Mouse (Mus musculus) heart, embryonic 14.5 days (tissue): ENCODE data around the gene Micall1. TPM values are rescaled to one million over a fixed set of nuclear protein-coding genes. Genes with fewer than 3 reads are reported as not detected.

ENCODE experiments used
- ATAC-seq: fragments of 200-750 bp; cut with Nextera tagmentation; 2 replicates; pipeline ENCODE4 v1.8.0; 2017; ENCODE audit warnings: low read depth, moderate TSS enrichment; ENCODE audit not compliant: insufficient number of reproducible peaks, insufficient read depth, low FRiP score
- H3K27ac ChIP-seq, 2 experiments: fragments of 200-500 bp in 1 of 2; fragments of 300-500 bp in 1 of 2; sonication (generic) in 1 of 2; replicated peaks in 1 of 2; 2 replicates each; pipeline ENCODE4 v1.5.1; 2012 to 2014; ENCODE audit warnings: low read depth in 2 of 2, low read length in 2 of 2, control low read depth in 1 of 2, mild to moderate bottlenecking in 1 of 2, mixed read lengths in 1 of 2; ENCODE audit not compliant: control insufficient read depth in 1 of 2, insufficient read depth in 1 of 2
- H3K27me3 ChIP-seq: fragments of 300-500 bp; sonication (generic); 2 replicates; pipeline ENCODE4 v1.6.1; 2014; ENCODE audit warnings: mild to moderate bottlenecking, low read length, control low read depth; ENCODE audit not compliant: control insufficient read depth, insufficient read depth
- H3K36me3 ChIP-seq: fragments of 300-500 bp; sonication (generic); 2 replicates; pipeline ENCODE4 v1.6.1; 2014; ENCODE audit warnings: mild to moderate bottlenecking, control low read depth, low read length, mixed read lengths; ENCODE audit not compliant: control insufficient read depth, insufficient read depth
- H3K4me1 ChIP-seq, 2 experiments: fragments of 200-500 bp in 1 of 2; fragments of 300-500 bp in 1 of 2; sonication (generic) in 1 of 2; 2 replicates each; pipeline ENCODE4 v1.6.1; 2012 to 2014; ENCODE audit warnings: low read length in 2 of 2, control low read depth in 1 of 2, mixed read lengths in 1 of 2; ENCODE audit not compliant: control insufficient read depth in 2 of 2, insufficient read depth in 2 of 2
- H3K4me2 ChIP-seq: fragments of 300-500 bp; sonication (generic); 2 replicates; pipeline ENCODE4 v1.6.1; 2014; ENCODE audit warnings: mild to moderate bottlenecking, low read length
- H3K4me3 ChIP-seq, 2 experiments: fragments of 200-500 bp in 1 of 2; fragments of 300-500 bp in 1 of 2; sonication (generic) in 1 of 2; 2 replicates each; pipeline ENCODE4 v1.5.1; 2012 to 2014; ENCODE audit warnings: low read length in 2 of 2, mild to moderate bottlenecking in 2 of 2, control low read depth in 1 of 2, low read depth in 1 of 2, moderate library complexity in 1 of 2; ENCODE audit not compliant: control insufficient read depth in 1 of 2, insufficient read depth in 1 of 2
- H3K9ac ChIP-seq: fragments of 300-500 bp; sonication (generic); 2 replicates; pipeline ENCODE4 v1.6.1; 2014; ENCODE audit warnings: mild to moderate bottlenecking, low read length
- H3K9me3 ChIP-seq: fragments of 300-500 bp; sonication (generic); 2 replicates; pipeline ENCODE4 v1.6.1; 2016; ENCODE audit warnings: low read length, control low read depth; ENCODE audit not compliant: control insufficient read depth
- WGBS: fragments of 180-500 bp; shearing (Covaris S2); extraction: QIAGEN DNeasy Blood & Tissue Kit; methylation state at CpG from one replicate; pipeline ENCODE4 v1.1.7; 2014; 5-methylcytosine and 5-hydroxymethylcytosine counted together
- polyA plus RNA-seq: library from polyadenylated mRNA; unstranded; fragments of >200 nt; fragmentation: Nextera tagmentation; extraction: Ambion mirVana; gene quantifications from 2 replicates; pipeline ENCODE4 v1.2.1, GENCODE M21; 2014

The Micall1 gene
- polyA plus RNA-seq, 1 experiment from 2014 or later, result 20.2 TPM

- Histone ChIP-seq H3K36me3 (peaks cover 19% of the 10 kb centered on the region), H3K4me2 (peak within 1 kb of the TSS; percentile 97), H3K9me3 (no peaks in the 10 kb centered on the region), H3K4me1 (peaks cover 2 to 21% of the 10 kb centered on the region in 2 experiments; a peak in 3 of 4 replicates), H3K27ac (peak within 1 kb of the TSS; percentile 6 to 44; a peak in 2 of 4 replicates), H3K4me3 (peak within 1 kb of the TSS; percentile 82 to 96), H3K27me3 (no peaks in the 10 kb centered on the region), H3K9ac (peak within 1 kb of the TSS; percentile 88)
- peak; percentile 57 for ATAC-seq
- under 1% methylated on average over 57 of the region's 57 CpGs for WGBS
Measured at GRCm38 (mm10) chr15:79140866-79141565, 32.3 kb downstream of the Micall1 start, which contains the start of the genes Polr2f and 1700088E04Rik. Polr2f (plus strand) TSS chr15:79141009. 1700088E04Rik (minus strand) TSS chr15:79141253.

GRCm38 (mm10) chr15:79141566-79141917 is 32.8 kb downstream of the Micall1 start:
- Histone ChIP-seq H3K27me3 (no peaks in the 10 kb centered on the region), H3K4me1 (peaks cover 2 to 21% of the 10 kb centered on the region in 2 experiments; a peak in 3 of 4 replicates), H3K4me2 (peak overlapping the region; percentile 97), H3K9ac (peak overlapping the region; percentile 88), H3K4me3 (peak overlapping the region; percentile 82 to 96), H3K27ac (peak overlapping the region; percentile 6 to 44; a peak in 2 of 4 replicates), H3K36me3 (peaks cover 24% of the 10 kb centered on the region), H3K9me3 (no peaks in the 10 kb centered on the region)
- ATAC-seq, result no peak
- whole genome bisulfite sequencing, result 2% methylated on average over 7 of the region's 7 CpGs

GRCm38 (mm10) chr15:79143316-79143715 is 34.6 kb downstream of the Micall1 start:
- Histone ChIP-seq H3K36me3 (peaks cover 42% of the 10 kb centered on the region), H3K9me3 (no peaks in the 10 kb centered on the region), H3K9ac (no peak overlapping the region), H3K4me1 (peaks cover 0 to 16% of the 10 kb centered on the region in 2 experiments; a peak in 2 of 4 replicates), H3K4me2 (no peak overlapping the region), H3K27me3 (no peaks in the 10 kb centered on the region), H3K27ac (no peak overlapping the region), H3K4me3 (no peak overlapping the region)
- 85% methylated on average over 12 of the region's 12 CpGs for WGBS
- no peak for ATAC-seq

- peaks cover 0 to 16% of the 10 kb centered on the region in 2 experiments; a peak in 2 of 4 replicates for H3K4me1 ChIP-seq
- no peaks in the 10 kb centered on the region for H3K9me3 ChIP-seq
- no peak overlapping the region for H3K9ac ChIP-seq
- peaks cover 48% of the 10 kb centered on the region for H3K36me3 ChIP-seq
- 70% methylated on average over 8 of the region's 8 CpGs for WGBS
- ATAC-seq, result no peak
- no peak overlapping the region for H3K4me3 ChIP-seq
- H3K27me3 ChIP-seq, result no peaks in the 10 kb centered on the region
- H3K27ac ChIP-seq, result no peak overlapping the region
- H3K4me2 ChIP-seq, result no peak overlapping the region
Measured at GRCm38 (mm10) chr15:79144021-79144420, 35.3 kb downstream of the Micall1 start.

GRCm38 (mm10) chr15:79145522-79145921 is 36.8 kb downstream of the Micall1 start:
- no peaks in the 10 kb centered on the region for H3K9me3 ChIP-seq
- H3K4me3 ChIP-seq, result no peak overlapping the region
- H3K9ac ChIP-seq, result no peak overlapping the region
- ATAC-seq, result no peak
- H3K4me1 ChIP-seq, result peaks cover 0 to 11% of the 10 kb centered on the region in 2 experiments; a peak in 2 of 4 replicates
- no peak overlapping the region for H3K4me2 ChIP-seq
- H3K27ac ChIP-seq, result no peak overlapping the region
- H3K27me3 ChIP-seq, result no peaks in the 10 kb centered on the region
- H3K36me3 ChIP-seq, result peaks cover 59% of the 10 kb centered on the region
- 92% methylated on average over 7 of the region's 7 CpGs for WGBS

GRCm38 (mm10) chr15:79148533-79148932 is 39.8 kb downstream of the Micall1 start:
- 0 out of 2 replicates have a peak, but pooled peaks have one; percentile 18 for ATAC-seq
- Histone ChIP-seq H3K27me3 (no peaks in the 10 kb centered on the region), H3K4me2 (no peak overlapping the region), H3K27ac (no peak overlapping the region), H3K9ac (no peak overlapping the region), H3K36me3 (peaks cover 79% of the 10 kb centered on the region), H3K9me3 (no peaks in the 10 kb centered on the region), H3K4me1 (no peaks in the 10 kb centered on the region), H3K4me3 (no peak overlapping the region)
- 45% methylated on average over 7 of the region's 7 CpGs for WGBS

- no peak for ATAC-seq
- peaks cover 51% of the 10 kb centered on the region for H3K36me3 ChIP-seq
- no peaks in the 10 kb centered on the region for H3K9me3 ChIP-seq
- H3K27ac ChIP-seq, result no peak overlapping the region
- H3K4me3 ChIP-seq, result no peak overlapping the region
- WGBS, result 72% methylated on average over 8 of the region's 8 CpGs
- peaks cover 6 to 10% of the 10 kb centered on the region in 2 experiments; a peak in 3 of 4 replicates for H3K4me1 ChIP-seq
- H3K27me3 ChIP-seq, result 0 out of 2 replicates have a peak, but pooled peaks cover under 1% of the 10 kb centered on the region
- H3K4me2 ChIP-seq, result no peak overlapping the region
- no peak overlapping the region for H3K9ac ChIP-seq
Measured at GRCm38 (mm10) chr15:79151881-79152280, 43.2 kb downstream of the Micall1 start.
